Mouse (Mus musculus) midbrain, embryonic 10.5 days (tissue): ENCODE data around the gene Slc38a3. TPM values are rescaled to one million over a fixed set of nuclear protein-coding genes. Genes with fewer than 3 reads are reported as not detected.
A peak's percentile ranks its signal among the peaks of the same experiment; 100 is the strongest.

Experiments used
- DNase-seq: peaks from one replicate; pipeline ENCODE4 v3.0.0-alpha.2; 2017; ENCODE audit warnings: low spot score
- H3K27ac ChIP-seq: fragments of 300-500 bp; sonication (generic); replicated peaks from 2 replicates; pipeline ENCODE4 v1.5.1; 2016; ENCODE audit warnings: mild to moderate bottlenecking
- H3K27me3 ChIP-seq: fragments of 300-500 bp; sonication (generic); 2 replicates; pipeline ENCODE4 v1.6.1; 2016; ENCODE audit warnings: low read depth, mild to moderate bottlenecking; ENCODE audit not compliant: poor library complexity, severe bottlenecking
- H3K36me3 ChIP-seq: fragments of 300-500 bp; sonication (generic); 2 replicates; pipeline ENCODE4 v1.6.1; 2016; ENCODE audit warnings: mild to moderate bottlenecking, moderate library complexity
- H3K4me1 ChIP-seq: fragments of 300-500 bp; sonication (generic); 2 replicates; pipeline ENCODE4 v1.6.1; 2016
- H3K4me3 ChIP-seq: fragments of 300-500 bp; sonication (generic); 2 replicates; pipeline ENCODE4 v1.5.1; 2016; ENCODE audit warnings: mild to moderate bottlenecking, moderate library complexity
- H3K9me3 ChIP-seq: fragments of 300-500 bp; sonication (generic); replicated peaks from 2 replicates; pipeline ENCODE4 v1.6.1; 2016; ENCODE audit warnings: mild to moderate bottlenecking
- WGBS: fragments of 180-500 bp; shearing (Covaris S2); methylation state at CpG from one replicate; pipeline ENCODE4 v1.1.7; 2016; 5-methylcytosine and 5-hydroxymethylcytosine counted together
- polyA plus RNA-seq: library from polyadenylated mRNA; unstranded; fragments of >200 nt; fragmentation: Nextera tagmentation; extraction: Ambion mirVana; gene quantifications from 2 replicates; pipeline ENCODE4 v1.2.1, GENCODE M21; 2016

Gene Slc38a3
- polyA plus RNA-seq, 1 experiment from 2014 or later = 11.6 TPM

- Histone ChIP-seq H3K4me1 (peaks cover 34% of the 10 kb centered on the region), H3K27ac (no peak overlapping the region), H3K4me3 (no peak overlapping the region), H3K27me3 (no peaks in the 10 kb centered on the region), H3K36me3 (peaks cover 95% of the 10 kb centered on the region), H3K9me3 (no peaks in the 10 kb centered on the region)
- DNase-seq = no peak
- WGBS = 93% methylated on average over 6 of the region's 6 CpGs
These were observed 51.2 kb downstream of the Slc38a3 start for GRCm38 (mm10) chr9:107618098-107618497.

GRCm38 (mm10) chr9:107617461-107617860 lies 51.9 kb downstream of the Slc38a3 start:
- DNase-seq = no peak
- WGBS = 76% methylated on average over 2 of the region's 2 CpGs
- no peaks in the 10 kb centered on the region for H3K9me3 ChIP-seq
- no peak overlapping the region for H3K27ac ChIP-seq
- H3K27me3 ChIP-seq = no peaks in the 10 kb centered on the region
- H3K4me1 ChIP-seq = peaks cover 41% of the 10 kb centered on the region
- H3K36me3 ChIP-seq = peaks cover 89% of the 10 kb centered on the region
- no peak overlapping the region for H3K4me3 ChIP-seq

GRCm38 (mm10) chr9:107615035-107615434 lies 54.3 kb downstream of the Slc38a3 start:
- Histone ChIP-seq H3K27me3 (no peaks in the 10 kb centered on the region), H3K4me1 (peaks cover 61% of the 10 kb centered on the region), H3K27ac (peak overlapping the region; percentile 77), H3K36me3 (peaks cover 66% of the 10 kb centered on the region), H3K9me3 (no peaks in the 10 kb centered on the region), H3K4me3 (no peak overlapping the region)
- 80% methylated on average over 4 of the region's 4 CpGs for WGBS
- no peak for DNase-seq

- WGBS = 14% methylated on average over 12 of the region's 12 CpGs
- H3K4me1 ChIP-seq = peaks cover 81% of the 10 kb centered on the region
- H3K27me3 ChIP-seq = no peaks in the 10 kb centered on the region
- peaks cover 46% of the 10 kb centered on the region for H3K36me3 ChIP-seq
- H3K9me3 ChIP-seq = no peaks in the 10 kb centered on the region
- peak overlapping the region; percentile 50 for H3K4me3 ChIP-seq
- no peak for DNase-seq
- peak overlapping the region; percentile 95 for H3K27ac ChIP-seq
These were observed 56.3 kb downstream of the Slc38a3 start for GRCm38 (mm10) chr9:107612945-107613569.

GRCm38 (mm10) chr9:107612191-107612944 lies 57.0 kb downstream of the Slc38a3 start:
- peak overlapping the region; percentile 95 for H3K27ac ChIP-seq

GRCm38 (mm10) chr9:107611456-107612190 lies 57.7 kb downstream of the Slc38a3 start:
- Histone ChIP-seq H3K27me3 (peaks cover 6% of the 10 kb centered on the region), H3K36me3 (peaks cover 32% of the 10 kb centered on the region), H3K4me3 (peak overlapping the region; percentile 50), H3K27ac (peak overlapping the region; percentile 95), H3K4me1 (peaks cover 95% of the 10 kb centered on the region), H3K9me3 (no peaks in the 10 kb centered on the region)
- 82% methylated on average over 6 of the region's 6 CpGs for WGBS
- DNase-seq = no peak

More at GRCm38 (mm10) chr9:107612191-107612944, 57.0 kb downstream of the Slc38a3 start:
- Histone ChIP-seq H3K27me3 (no peaks in the 10 kb centered on the region), H3K4me3 (peak overlapping the region; percentile 50), H3K9me3 (no peaks in the 10 kb centered on the region), H3K4me1 (peaks cover 88% of the 10 kb centered on the region), H3K36me3 (peaks cover 39% of the 10 kb centered on the region)
- 4% methylated on average over 48 of the region's 48 CpGs for WGBS
- DNase-seq = peak; percentile 99

- Histone ChIP-seq H3K27ac (peak overlapping the region; percentile 83), H3K9me3 (no peaks in the 10 kb centered on the region), H3K4me3 (peak overlapping the region; percentile 20; the same call in 1 of the 2 replicates), H3K36me3 (peaks cover 10% of the 10 kb centered on the region), H3K4me1 (peaks cover 96% of the 10 kb centered on the region), H3K27me3 (peaks cover 16% of the 10 kb centered on the region)
- whole genome bisulfite sequencing = 68% methylated on average over 4 of the region's 4 CpGs
- DNase-seq = no peak
These were observed 59.9 kb downstream of the Slc38a3 start for GRCm38 (mm10) chr9:107609433-107609830.

- DNase-seq = no peak
- H3K27ac ChIP-seq = peak within 1 kb of the TSS; percentile 83
- peak within 1 kb of the TSS; percentile 20; the same call in 1 of the 2 replicates for H3K4me3 ChIP-seq
- H3K9me3 ChIP-seq = no peaks in the 10 kb centered on the region
- 41% methylated on average over 12 of the region's 12 CpGs for WGBS
- H3K27me3 ChIP-seq = peaks cover 19% of the 10 kb centered on the region
- peaks cover 96% of the 10 kb centered on the region for H3K4me1 ChIP-seq
- H3K36me3 ChIP-seq = peaks cover 4% of the 10 kb centered on the region
These were observed 60.4 kb downstream of the Slc38a3 start, which contains the start of gene Sema3b for GRCm38 (mm10) chr9:107608741-107609432. Sema3b (minus strand) TSS chr9:107609229.

GRCm38 (mm10) chr9:107607653-107608245 lies 61.6 kb downstream of the Slc38a3 start:
- H3K4me3 ChIP-seq = no peak overlapping the region
- peaks cover 95% of the 10 kb centered on the region for H3K4me1 ChIP-seq
- no peaks in the 10 kb centered on the region for H3K36me3 ChIP-seq
- peak overlapping the region; percentile 83 for H3K27ac ChIP-seq
- H3K9me3 ChIP-seq = no peaks in the 10 kb centered on the region
- no peak for DNase-seq
- 64% methylated on average over 9 of the region's 9 CpGs for WGBS
- H3K27me3 ChIP-seq = peaks cover 31% of the 10 kb centered on the region

- no peak for DNase-seq
- peaks cover 31% of the 10 kb centered on the region for H3K27me3 ChIP-seq
- WGBS = 77% methylated on average over 2 of the region's 2 CpGs
- 0 out of 2 replicates have a peak overlapping the region, but pooled peaks have one; percentile 19 for H3K4me3 ChIP-seq
- peaks cover 95% of the 10 kb centered on the region for H3K4me1 ChIP-seq
- no peaks in the 10 kb centered on the region for H3K9me3 ChIP-seq
- no peaks in the 10 kb centered on the region for H3K36me3 ChIP-seq
- H3K27ac ChIP-seq = peak overlapping the region; percentile 83
These were observed 62.3 kb downstream of the Slc38a3 start for GRCm38 (mm10) chr9:107607036-107607435.

- WGBS = 16% methylated on average over 9 of the region's 9 CpGs
- H3K27me3 ChIP-seq = peaks cover 32% of the 10 kb centered on the region
- H3K4me1 ChIP-seq = peaks cover 92% of the 10 kb centered on the region
- no peaks in the 10 kb centered on the region for H3K9me3 ChIP-seq
- H3K36me3 ChIP-seq = no peaks in the 10 kb centered on the region
- 0 out of 2 replicates have a peak overlapping the region, but pooled peaks have one; percentile 19 for H3K4me3 ChIP-seq
- H3K27ac ChIP-seq = peak overlapping the region; percentile 83
- no peak for DNase-seq
These were observed 62.7 kb downstream of the Slc38a3 start for GRCm38 (mm10) chr9:107606591-107606990.
